Mouse (Mus musculus) gastrocnemius, postnatal 4 days (tissue): ENCODE results near the gene Zfp672. TPM values are rescaled to one million over a fixed set of nuclear protein-coding genes. Genes with fewer than 3 reads are reported as not detected.
A peak's percentile ranks its signal among the peaks of the same experiment; 100 is the strongest.
"Not testable (repeated sequence)": the region's sequence is repeated elsewhere in the genome, so short reads cannot be mapped to it uniquely, and the experiment has no call there.

Experiments
- DNase-seq, 2 experiments: peaks; one replicate each; pipeline ENCODE4 v3.0.0; 2021 to 2022; ENCODE audit warnings: low spot score in 2 of 2, mixed read lengths in 2 of 2
- total RNA-seq, 2 experiments: library from RNA; stranded (reverse); gene quantifications; 2 replicates each; pipeline ENCODE4 v1.2.3; 2021

Gene Zfp672
- total RNA-seq, 2 experiments from 2014 or later: 34.3 to 40.7 TPM

DNA sequence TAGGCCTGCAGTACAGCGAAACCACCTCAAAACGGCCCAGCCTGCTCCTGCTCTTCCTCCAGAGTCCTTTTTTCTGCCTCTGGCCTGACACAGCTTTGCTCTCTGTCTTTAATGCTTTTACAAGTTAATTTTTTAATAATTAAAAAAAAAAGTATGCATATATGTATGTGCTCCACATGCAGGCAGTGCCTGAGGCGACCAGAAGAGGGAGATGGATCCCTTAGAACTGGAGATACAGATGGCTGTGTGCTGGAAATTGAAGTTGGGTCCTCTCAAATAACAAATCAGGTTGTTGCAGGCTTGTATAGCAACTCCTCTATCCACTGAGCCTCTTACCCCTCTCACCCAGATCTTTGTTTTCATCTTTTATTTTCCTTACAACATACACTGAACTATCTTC lies 3.4 kb downstream of the Zfp672 start:
- no peak for DNase-seq

- DNase-seq: no peak
Measured at GRCm38 (mm10) chr11:58324614-58325229, 5.4 kb downstream of the Zfp672 start.

GRCm38 (mm10) chr11:58323570-58324340 lies 6.4 kb downstream of the Zfp672 start:
- no peak for DNase-seq

GRCm38 (mm10) chr11:58322824-58323569 lies 7.1 kb downstream of the Zfp672 start:
- DNase-seq: peak; percentile 92 to 97

- no peak for DNase-seq
Measured at GRCm38 (mm10) chr11:58316768-58317390, 13.3 kb downstream of the Zfp672 start.

GRCm38 (mm10) chr11:58316344-58316743 lies 13.8 kb downstream of the Zfp672 start:
- DNase-seq: no peak

GRCm38 (mm10) chr11:58315536-58316168 lies 14.5 kb downstream of the Zfp672 start:
- no peak for DNase-seq

DNA sequence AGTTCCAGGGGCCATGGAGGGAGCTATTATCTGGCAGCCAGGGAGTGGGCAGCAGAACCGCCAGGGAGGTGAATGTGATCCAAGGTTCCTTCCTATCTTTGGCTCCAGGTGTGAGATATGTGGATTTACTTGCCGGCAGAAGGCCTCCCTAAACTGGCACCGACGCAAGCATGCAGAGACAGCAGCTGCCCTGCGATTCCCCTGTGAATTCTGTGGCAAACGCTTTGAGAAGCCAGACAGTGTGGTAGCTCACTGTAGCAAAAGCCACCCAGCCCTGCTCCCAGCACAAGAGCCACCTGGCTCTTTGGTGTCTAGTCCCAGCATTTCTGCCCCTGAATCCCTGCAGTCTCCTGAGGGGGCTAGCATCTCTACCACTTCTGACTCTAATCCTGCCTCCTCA lies 16.1 kb downstream of the Zfp672 start:
- no peak for DNase-seq

DNA sequence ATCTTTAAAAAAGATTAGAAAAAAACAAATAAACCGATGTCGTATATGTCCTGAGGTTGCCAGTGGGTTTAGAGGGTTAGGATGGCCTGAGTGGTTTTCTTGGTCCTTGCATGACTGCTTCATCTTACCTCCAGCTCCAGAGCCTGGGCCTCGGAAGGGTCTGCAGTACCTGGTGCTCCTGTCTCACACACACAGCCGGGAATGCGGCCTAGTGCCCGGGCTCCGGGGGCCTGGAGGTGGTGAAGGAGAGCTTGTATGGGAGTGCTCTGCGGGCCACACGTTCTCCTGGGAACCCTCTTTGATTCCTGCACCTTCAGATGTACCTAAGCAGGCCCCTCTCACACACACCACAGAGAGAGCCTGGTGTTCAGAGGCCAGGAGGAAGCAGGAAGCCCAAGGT lies 21.5 kb downstream of the Zfp672 start:
- DNase-seq: no peak

- peak in 1 of 2 experiments; percentile 50 for DNase-seq
Measured at GRCm38 (mm10) chr11:58307411-58308080, 22.6 kb downstream of the Zfp672 start.

DNA sequence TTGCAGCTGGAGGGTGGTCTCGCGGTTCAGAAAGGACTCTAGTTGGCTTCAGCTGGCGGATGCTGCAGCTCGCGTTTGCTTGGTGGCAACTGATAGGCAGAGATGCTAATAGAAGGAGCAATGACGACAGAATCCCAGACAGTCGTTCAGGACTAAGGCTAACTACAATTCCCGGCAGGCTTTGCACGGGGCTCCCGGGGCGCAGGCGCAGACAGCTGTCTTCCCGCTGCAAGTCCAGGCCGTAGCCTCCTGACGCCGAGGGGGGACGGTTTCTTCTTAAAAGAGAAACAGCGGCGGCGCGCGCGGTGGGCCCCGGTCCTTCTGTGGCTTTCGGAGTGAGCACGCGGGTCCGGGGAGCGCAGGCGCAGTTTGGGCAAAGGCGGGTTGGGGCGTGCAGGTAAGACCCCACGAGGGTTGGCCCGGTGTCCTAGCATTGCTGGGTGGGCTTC lies 23.3 kb downstream of the Zfp672 start, which contains the start of gene Zfp692:
TSS of gene Zfp692 (plus strand) at position 210 of the 449 bp plus-strand sequence.
- peak; percentile 88 to 94 for DNase-seq

GRCm38 (mm10) chr11:58305299-58305698 lies 24.8 kb downstream of the Zfp672 start:
- not testable (repeated sequence) for DNase-seq

GRCm38 (mm10) chr11:58303594-58303993 lies 26.5 kb downstream of the Zfp672 start:
- no peak for DNase-seq

DNA sequence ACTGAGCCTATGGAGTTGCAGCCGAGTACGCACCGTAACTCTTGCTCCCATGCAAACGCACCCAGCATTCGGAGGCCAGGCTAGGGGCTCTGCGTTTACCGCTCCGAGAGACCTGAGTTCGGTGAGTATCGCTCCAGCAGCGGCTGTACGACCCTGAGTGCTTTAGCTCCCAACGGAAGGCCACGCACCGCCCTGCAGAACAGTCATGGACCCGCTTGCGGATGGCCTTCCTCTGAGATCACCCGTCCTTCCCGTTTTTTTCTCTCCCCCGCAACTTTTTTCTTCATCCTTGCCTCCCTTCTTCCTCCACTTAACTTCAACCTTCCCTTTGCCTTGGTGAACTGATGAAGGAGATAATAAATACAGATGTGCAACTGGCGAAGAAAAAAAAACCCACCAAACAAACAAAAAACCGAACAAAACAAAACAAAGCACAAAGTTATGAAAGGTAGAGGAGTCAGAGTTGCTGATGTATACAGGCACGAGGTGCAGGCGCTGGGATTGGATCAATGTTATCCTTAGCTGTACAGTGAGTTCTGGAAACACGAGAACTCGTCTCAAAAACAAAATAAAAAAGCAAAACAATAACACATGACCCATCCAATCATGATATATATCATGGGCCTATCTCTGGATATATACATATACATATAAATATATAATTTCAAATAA lies 27.2 kb downstream of the Zfp672 start:
- DNase-seq: no peak

- peak; percentile 85 to 90 for DNase-seq
Measured at GRCm38 (mm10) chr11:58301837-58302754, 28.0 kb downstream of the Zfp672 start.

DNA sequence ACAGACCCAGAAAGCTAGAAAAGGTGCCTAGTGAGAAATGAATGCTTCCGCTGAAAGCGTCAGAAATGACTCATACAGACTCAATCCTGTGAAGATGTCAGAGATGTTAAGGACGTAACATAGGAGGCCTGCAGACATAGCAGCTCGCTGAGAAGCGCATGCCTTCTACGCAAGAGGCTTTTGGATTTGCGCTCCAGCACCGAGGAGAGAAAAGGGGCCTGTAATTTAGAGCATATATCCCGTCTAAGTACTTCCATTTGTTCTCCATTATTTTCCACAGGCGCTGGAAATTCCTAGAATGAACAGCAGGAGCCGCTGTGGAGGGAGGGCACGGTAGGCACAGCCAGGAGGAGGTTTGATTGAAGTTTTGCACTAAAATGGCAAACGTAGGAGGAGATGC lies 29.1 kb downstream of the Zfp672 start:
- peak in 1 of 2 experiments; percentile 62 for DNase-seq

DNA sequence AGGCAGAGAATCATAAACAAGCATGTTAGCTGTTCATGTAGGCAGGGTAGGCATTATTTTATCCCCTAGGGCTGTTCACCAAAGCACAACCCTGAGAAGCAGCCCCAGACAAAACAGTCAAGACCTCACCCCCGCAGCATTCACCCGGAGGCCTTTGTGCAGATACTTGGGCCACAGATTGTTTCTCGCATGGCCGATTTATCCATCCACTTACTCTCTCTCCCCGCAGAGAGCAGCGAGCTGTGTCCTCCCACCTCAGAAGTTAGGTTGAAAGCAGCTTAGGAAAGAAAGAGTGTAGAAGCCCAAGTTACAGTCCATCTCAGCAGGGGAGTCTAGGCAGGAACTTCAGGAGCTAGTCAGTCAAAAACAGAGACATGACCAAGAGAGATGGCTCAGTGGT lies 32.7 kb downstream of the Zfp672 start:
- DNase-seq: no peak

GRCm38 (mm10) chr11:58292791-58293190 lies 37.3 kb downstream of the Zfp672 start:
- no peak for DNase-seq

GRCm38 (mm10) chr11:58290812-58291211 lies 39.3 kb downstream of the Zfp672 start:
- DNase-seq: no peak
